Mouse (Mus musculus) CH12.LX (cell line): Measurements from ENCODE around the gene Gm45808. TPM values are rescaled to one million over a fixed set of nuclear protein-coding genes. Genes with fewer than 3 reads are reported as not detected.
"Not testable (repeated sequence)": the region's sequence is repeated elsewhere in the genome, so short reads cannot be mapped to it uniquely, and the experiment has no call there.

Source experiments
- DNase-seq: peaks from one replicate; pipeline ENCODE4 v3.0.0-alpha.2; 2013; ENCODE audit errors: extremely low read depth
- H3K27ac ChIP-seq: 2 replicates; pipeline ENCODE4 v1.5.1; 2012; ENCODE audit warnings: low read depth, mild to moderate bottlenecking, control low read depth, moderate library complexity; ENCODE audit not compliant: insufficient read depth
- H3K27me3 ChIP-seq: replicated peaks from 2 replicates; pipeline ENCODE3; 2012; ENCODE audit warnings: inconsistent platforms
- H3K36me3 ChIP-seq, 2 experiments: replicated peaks in 1 of 2; 2 replicates each; pipeline versions ENCODE3 to v1.6.1; 2012; ENCODE audit warnings: inconsistent platforms in 1 of 2, low read length in 1 of 2, mild to moderate bottlenecking in 1 of 2, mixed read lengths in 1 of 2, moderate library complexity in 1 of 2; ENCODE audit not compliant: control insufficient read depth in 1 of 2, insufficient read depth in 1 of 2
- H3K4me1 ChIP-seq, 2 experiments: 2 replicates each; pipeline ENCODE4 v1.6.1; 2012; ENCODE audit warnings: inconsistent platforms in 1 of 2, moderate library complexity in 1 of 2; ENCODE audit not compliant: insufficient read depth in 2 of 2, control insufficient read depth in 1 of 2
- H3K4me2 ChIP-seq: 2 replicates; pipeline ENCODE4 v1.6.1; 2012; ENCODE audit warnings: low read depth, mild to moderate bottlenecking, control low read depth; ENCODE audit not compliant: poor library complexity, insufficient read depth, severe bottlenecking
- H3K4me3 ChIP-seq, 3 experiments: fragments of 150-350 bp in 1 of 3; sonication (generic) in 1 of 3; replicated peaks in 1 of 3; 2 replicates each; pipeline versions ENCODE3 to v1.5.1; 2011 to 2012; ENCODE audit warnings: low read depth in 2 of 3, low read length in 2 of 3, mild to moderate bottlenecking in 2 of 3, moderate library complexity in 2 of 3, control low read depth in 1 of 3, improper control_type of control experiment in 1 of 3, inconsistent platforms in 1 of 3, mixed read lengths in 1 of 3; ENCODE audit not compliant: poor library complexity in 1 of 3
- H3K79me2 ChIP-seq: replicated peaks from 2 replicates; pipeline ENCODE4 v1.6.1; 2012; ENCODE audit warnings: mild to moderate bottlenecking, moderate library complexity; ENCODE audit not compliant: control insufficient read depth, poor library complexity, insufficient read depth, severe bottlenecking; ENCODE audit errors: extremely low read depth
- H3K9ac ChIP-seq: 2 replicates; pipeline ENCODE4 v1.6.1; 2012; ENCODE audit warnings: low read depth, mild to moderate bottlenecking, control low read depth, moderate library complexity; ENCODE audit not compliant: insufficient read depth
- H3K9me3 ChIP-seq: replicated peaks from 2 replicates; pipeline ENCODE3; 2012; ENCODE audit warnings: low read length, inconsistent platforms, mixed read lengths
- BHLHE40 ChIP-seq: IDR thresholded peaks from 2 replicates; pipeline ENCODE4 v1.6.1; 2011; ENCODE audit warnings: mild to moderate bottlenecking, low read depth, low read length, improper control_type of control experiment
- CHD1 ChIP-seq: IDR thresholded peaks from 2 replicates; pipeline ENCODE4 v1.6.1; 2012; ENCODE audit warnings: low read depth, low read length, improper control_type of control experiment, inconsistent platforms
- CTCF ChIP-seq, 2 experiments: IDR thresholded peaks in 1 of 2; conservative IDR thresholded peaks in 1 of 2; 2 replicates each; pipeline ENCODE4 v1.5.1; 2011 to 2012; ENCODE audit warnings: low read depth in 2 of 2, low read length in 2 of 2, improper control_type of control experiment in 1 of 2, inconsistent platforms in 1 of 2, mild to moderate bottlenecking in 1 of 2, moderate library complexity in 1 of 2
- ELF1 ChIP-seq: IDR thresholded peaks from 2 replicates; pipeline ENCODE4 v1.6.1; 2014; ENCODE audit warnings: low read depth, mild to moderate bottlenecking, inconsistent platforms, low read length, improper control_type of control experiment
- EP300 ChIP-seq: IDR thresholded peaks from 2 replicates; pipeline ENCODE4 v1.6.1; 2011; ENCODE audit warnings: low read length, improper control_type of control experiment
- ETS1 ChIP-seq: conservative IDR thresholded peaks from 2 replicates; pipeline ENCODE4 v1.6.1; 2012; ENCODE audit warnings: low read depth, mild to moderate bottlenecking, inconsistent platforms, low read length, improper control_type of control experiment, moderate library complexity
- HCFC1 ChIP-seq: IDR thresholded peaks from 2 replicates; pipeline ENCODE4 v1.6.1; 2012; ENCODE audit warnings: low read depth, mild to moderate bottlenecking, inconsistent platforms, low read length, improper control_type of control experiment
- KAT2A ChIP-seq: IDR thresholded peaks from 2 replicates; pipeline ENCODE4 v1.6.1; 2012; ENCODE audit warnings: low read length, improper control_type of control experiment, inconsistent platforms; ENCODE audit not compliant: insufficient replicate concordance
- MEF2A ChIP-seq: IDR thresholded peaks from 2 replicates; pipeline ENCODE4 v1.6.1; 2014; ENCODE audit warnings: low read depth, mild to moderate bottlenecking, inconsistent platforms, low read length, improper control_type of control experiment, borderline replicate concordance
- MXI1 ChIP-seq: IDR thresholded peaks from 2 replicates; pipeline ENCODE4 v1.6.1; 2011; ENCODE audit warnings: mild to moderate bottlenecking, low read depth, low read length, improper control_type of control experiment
- NELFE ChIP-seq: IDR thresholded peaks from 2 replicates; pipeline ENCODE4 v1.6.1; 2011; ENCODE audit warnings: low read depth, low read length, improper control_type of control experiment
- PAX5 ChIP-seq: IDR thresholded peaks from 2 replicates; pipeline ENCODE4 v1.6.1; 2012; ENCODE audit warnings: low read length, inconsistent platforms, mixed read lengths
- POLR2A ChIP-seq: IDR thresholded peaks from 2 replicates; pipeline ENCODE4 v1.6.1; 2011; ENCODE audit warnings: low read depth, mild to moderate bottlenecking, improper control_type of control experiment, low read length
- RAD21 ChIP-seq: IDR thresholded peaks from 2 replicates; pipeline ENCODE4 v1.6.1; 2011; ENCODE audit warnings: low read depth, mild to moderate bottlenecking, low read length, improper control_type of control experiment, moderate library complexity
- RCOR1 ChIP-seq: conservative IDR thresholded peaks from 2 replicates; pipeline ENCODE4 v1.6.1; 2012; ENCODE audit warnings: low read depth, mild to moderate bottlenecking, inconsistent platforms, low read length, improper control_type of control experiment
- SIN3A ChIP-seq: IDR thresholded peaks from 2 replicates; pipeline ENCODE4 v1.6.1; 2012; ENCODE audit warnings: low read length, improper control_type of control experiment, inconsistent platforms
- TCF12 ChIP-seq: IDR thresholded peaks from 2 replicates; pipeline ENCODE4 v1.6.1; 2014; ENCODE audit warnings: low read depth, mild to moderate bottlenecking, inconsistent platforms, low read length, improper control_type of control experiment
- UBTF ChIP-seq: IDR thresholded peaks from 2 replicates; pipeline ENCODE4 v1.6.1; 2012; ENCODE audit warnings: low read depth, mild to moderate bottlenecking, inconsistent platforms, low read length, improper control_type of control experiment, moderate library complexity
- USF2 ChIP-seq: conservative IDR thresholded peaks from 2 replicates; pipeline ENCODE4 v1.6.1; 2011; ENCODE audit warnings: low read depth, low read length, improper control_type of control experiment
- ZC3H11A ChIP-seq: IDR thresholded peaks from 2 replicates; pipeline ENCODE4 v1.6.1; 2012; ENCODE audit warnings: low read depth, mild to moderate bottlenecking, inconsistent platforms, low read length, improper control_type of control experiment
- dilution Hi-C: fragments of 300-500 bp; cut with MboI; formaldehyde crosslinking; loops from 2 replicates; pipeline ENCODE4 v1.14.3; 2020; ENCODE audit warnings: low sequenced_read_pairs; ENCODE audit not compliant: extremely low pct_unique_long_range_greater_than_20kb, extremely low pct_ligation_motif_present
- in situ Hi-C: fragments of 300-500 bp; cut with MboI; formaldehyde crosslinking; loops from 3 replicates; pipeline ENCODE4 v1.14.3; 2019; ENCODE audit warnings: low sequenced_read_pairs, low pct_ligation_motif_present, low pct_unique_long_range_greater_than_20kb, mixed read lengths
- polyA plus RNA-seq: library from polyadenylated mRNA; unstranded; fragments of >175 nt; gene quantifications from 2 replicates; pipeline ENCODE4 v1.2.1, GENCODE M21; 2012; ENCODE audit warnings: low read depth; ENCODE audit not compliant: insufficient read length
- total RNA-seq, 2 experiments: library from RNA; depleted of rRNA; stranded (reverse); fragments of 300-350 nt in 1 of 2; fragments of >200 nt in 1 of 2; gene quantifications; 2 replicates each; pipeline ENCODE4 v1.2.3; 2012 to 2014

Gm45808 gene
- total and polyA plus RNA-seq, 3 experiments = 0.85 to 5.0 TPM; not detected in 1

DNA sequence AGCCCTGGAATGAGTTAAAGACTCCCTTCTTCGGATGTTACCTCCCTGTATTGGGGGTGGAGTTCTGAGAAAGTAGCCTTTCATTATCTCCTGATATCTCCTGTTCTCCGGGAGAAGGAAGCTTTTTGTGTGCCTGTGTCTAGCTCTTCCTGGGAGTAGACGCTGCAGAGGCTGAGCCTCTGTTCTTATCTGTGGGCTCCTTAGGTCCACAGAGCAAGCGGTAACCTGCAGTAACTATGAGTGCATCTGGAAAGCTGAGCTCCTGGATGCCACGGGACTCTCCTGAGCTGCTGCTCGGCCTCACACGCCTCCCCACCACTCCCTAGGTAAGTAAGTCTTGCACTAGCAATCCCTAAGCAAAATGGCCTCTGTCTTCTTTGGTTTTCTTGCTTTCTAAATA lies 453 bp downstream of the Gm45808 start:
- DNase-seq = no peak

DNA sequence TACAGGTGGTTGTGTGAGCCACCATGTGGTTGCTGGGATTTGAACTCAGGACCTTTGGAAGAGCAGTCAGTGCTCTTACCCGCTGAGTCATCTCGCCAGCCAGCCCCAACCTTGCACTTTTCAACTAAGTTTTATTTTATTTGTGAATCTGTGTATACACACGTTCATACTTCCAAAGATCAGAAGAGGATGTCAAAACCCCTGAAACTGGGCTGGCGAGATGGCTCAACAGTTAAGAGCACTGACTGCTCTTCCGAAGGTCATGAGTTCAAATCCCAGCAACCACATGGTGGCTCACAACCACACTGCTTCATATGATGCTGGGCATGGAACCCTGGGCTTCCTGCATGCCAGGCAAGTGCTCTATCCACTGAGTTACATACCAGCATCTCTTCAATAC lies 1.6 kb downstream of the Gm45808 start:
- H3K9ac ChIP-seq, H3K79me2 ChIP-seq, H3K4me2 ChIP-seq, H3K9me3 ChIP-seq, H3K27ac ChIP-seq, H3K4me3 ChIP-seq, H3K27me3 ChIP-seq, dilution Hi-C loops, in situ Hi-C loops, DNase-seq: not testable (repeated sequence)
- H3K36me3 ChIP-seq = peaks cover 7 to 38% of the 10 kb centered on the region in 2 experiments
- H3K4me1 ChIP-seq = peaks cover 4 to 18% of the 10 kb centered on the region in 2 experiments; a peak in 3 of 4 replicates

More for the DNA sequence above, 453 bp downstream of the Gm45808 start:
- no peaks in the 10 kb centered on the region for H3K27me3 ChIP-seq
- no peak overlapping the region for H3K9ac ChIP-seq
- peaks cover 7 to 33% of the 10 kb centered on the region in 2 experiments for H3K36me3 ChIP-seq
- H3K79me2 ChIP-seq = no peaks in the 10 kb centered on the region
- in situ Hi-C loops (no loop called here), dilution Hi-C loops (no loop called here)
- no peaks in the 10 kb centered on the region for H3K9me3 ChIP-seq
- H3K4me1 ChIP-seq = peaks cover 4 to 24% of the 10 kb centered on the region in 2 experiments; a peak in 3 of 4 replicates
- TF ChIP-seq MXI1 (no peak), NELFE (no peak), SIN3A (no peak), USF2 (no peak), HCFC1 (no peak), POLR2A (no peak), CTCF (conservative IDR thresholded peaks at IDR 0.05 in 1 of 2, IDR thresholded peaks at IDR 0.05 in 1 of 2; ENCODE audit: low read depth in 2 of 2, low read length in 2 of 2) (no peak), BHLHE40 (no peak), CHD1 (no peak), UBTF (no peak), ETS1 (no peak), TCF12 (no peak), RCOR1 (no peak), PAX5 (no peak), KAT2A (no peak), ZC3H11A (no peak), MEF2A (no peak), ELF1 (no peak), EP300 (no peak), RAD21 (no peak)
- TF ChIP-seq, all 38 proteins: peak for 0
- Histone ChIP-seq H3K27ac (no peak overlapping the region), H3K4me2 (no peak overlapping the region), H3K4me3 (no peak overlapping the region)
